Mouse (Mus musculus) 3134 (cell line): ENCODE results near the gene Hilpda.

Source experiments
- DNase-seq: peaks from one replicate; pipeline ENCODE4 v3.0.0-alpha.2; 2011; ENCODE audit warnings: low spot score; ENCODE audit not compliant: insufficient read length; ENCODE audit errors: extremely low read depth

Gene Hilpda

GRCm38 (mm10) chr6:29272312-29273072, at the start of gene Hilpda:
Gene Hilpda (plus strand): TSS chr6:29272488.
- peak; percentile 98 for DNase-seq

- no peak for DNase-seq
Observed at GRCm38 (mm10) chr6:29229265-29229913, 42.9 kb upstream of the Hilpda start.

- DNase-seq, result no peak
Observed at GRCm38 (mm10) chr6:29230386-29230785, 41.9 kb upstream of the Hilpda start.

- no peak for DNase-seq
Observed at GRCm38 (mm10) chr6:29231799-29232198, 40.5 kb upstream of the Hilpda start.

- DNase-seq, result no peak
Observed at GRCm38 (mm10) chr6:29232321-29232720, 40.0 kb upstream of the Hilpda start.

- no peak for DNase-seq
Observed at GRCm38 (mm10) chr6:29233710-29234109, 38.6 kb upstream of the Hilpda start.

- DNase-seq, result no peak
Observed at GRCm38 (mm10) chr6:29234272-29234671, 38.0 kb upstream of the Hilpda start.

GRCm38 (mm10) chr6:29240806-29241205, 31.5 kb upstream of the Hilpda start:
- no peak for DNase-seq

- DNase-seq, result no peak
Observed at GRCm38 (mm10) chr6:29241697-29242096, 30.6 kb upstream of the Hilpda start.

GRCm38 (mm10) chr6:29242265-29242664, 30.0 kb upstream of the Hilpda start:
- DNase-seq, result no peak

- DNase-seq, result no peak
Observed at GRCm38 (mm10) chr6:29245272-29246120, 26.8 kb upstream of the Hilpda start.

GRCm38 (mm10) chr6:29246183-29246582, 26.1 kb upstream of the Hilpda start:
- no peak for DNase-seq

GRCm38 (mm10) chr6:29246585-29246984, 25.7 kb upstream of the Hilpda start:
- no peak for DNase-seq

- no peak for DNase-seq
Observed at GRCm38 (mm10) chr6:29247072-29247471, 25.2 kb upstream of the Hilpda start.

- DNase-seq, result no peak
Observed at GRCm38 (mm10) chr6:29259418-29259817, 12.9 kb upstream of the Hilpda start.

- DNase-seq, result no peak
Observed at GRCm38 (mm10) chr6:29261831-29262230, 10.5 kb upstream of the Hilpda start.

GRCm38 (mm10) chr6:29263650-29264455, 8.4 kb upstream of the Hilpda start:
- DNase-seq, result no peak

- no peak for DNase-seq
Observed at GRCm38 (mm10) chr6:29264456-29264781, 7.9 kb upstream of the Hilpda start.

- no peak for DNase-seq
Observed at GRCm38 (mm10) chr6:29266936-29267335, 5.4 kb upstream of the Hilpda start.

- DNase-seq, result no peak
Observed at GRCm38 (mm10) chr6:29269006-29269668, 3.2 kb upstream of the Hilpda start.
